Mouse (Mus musculus): ENCODE measurements around the gene Lsm10.
"Not testable (repeated sequence)": the region's sequence is repeated elsewhere in the genome, so short reads cannot be mapped to it uniquely, and the experiment has no call there.

Lsm10 gene

DNA sequence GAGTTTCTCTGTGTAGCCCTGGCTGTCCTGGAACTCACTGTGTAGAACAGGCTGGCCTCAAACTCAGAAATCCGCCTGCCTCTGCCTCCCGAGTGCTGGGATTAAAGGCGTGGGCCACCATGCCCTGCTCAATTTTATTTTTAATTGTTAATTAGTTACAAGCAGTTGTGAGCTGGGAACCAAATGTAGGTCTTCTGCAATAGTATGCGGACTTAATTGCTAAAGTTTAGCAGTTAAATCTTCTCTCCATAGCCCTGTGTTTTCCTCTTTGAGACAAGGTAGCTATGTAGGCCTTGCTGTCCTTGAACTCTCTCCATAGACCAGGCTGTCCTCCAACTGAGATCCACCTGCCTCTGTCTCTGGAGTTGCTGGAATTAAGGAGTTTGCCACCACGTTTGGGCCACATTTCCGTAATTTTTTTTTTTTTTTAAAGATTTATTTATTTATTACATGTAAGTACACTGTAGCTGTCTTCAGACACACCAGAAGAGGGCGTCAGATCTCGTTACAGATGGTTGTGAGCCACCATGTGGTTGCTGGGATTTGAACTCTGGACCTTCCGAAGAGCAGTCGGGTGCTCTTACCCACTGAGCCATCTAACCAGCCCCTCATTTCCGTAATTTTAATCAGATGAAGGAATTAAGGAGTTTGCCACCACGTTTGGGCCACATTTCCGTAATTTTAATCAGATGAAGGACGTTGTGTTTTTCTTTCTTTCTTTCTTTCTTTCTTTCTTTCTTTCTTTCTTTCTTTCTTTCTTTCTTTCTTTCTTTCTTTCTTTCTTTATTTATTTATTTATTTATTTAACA lies 597 bp upstream of the Lsm10 start:
- not testable (repeated sequence) for DNase-seq (ENCODE audit: low spot score)

DNA sequence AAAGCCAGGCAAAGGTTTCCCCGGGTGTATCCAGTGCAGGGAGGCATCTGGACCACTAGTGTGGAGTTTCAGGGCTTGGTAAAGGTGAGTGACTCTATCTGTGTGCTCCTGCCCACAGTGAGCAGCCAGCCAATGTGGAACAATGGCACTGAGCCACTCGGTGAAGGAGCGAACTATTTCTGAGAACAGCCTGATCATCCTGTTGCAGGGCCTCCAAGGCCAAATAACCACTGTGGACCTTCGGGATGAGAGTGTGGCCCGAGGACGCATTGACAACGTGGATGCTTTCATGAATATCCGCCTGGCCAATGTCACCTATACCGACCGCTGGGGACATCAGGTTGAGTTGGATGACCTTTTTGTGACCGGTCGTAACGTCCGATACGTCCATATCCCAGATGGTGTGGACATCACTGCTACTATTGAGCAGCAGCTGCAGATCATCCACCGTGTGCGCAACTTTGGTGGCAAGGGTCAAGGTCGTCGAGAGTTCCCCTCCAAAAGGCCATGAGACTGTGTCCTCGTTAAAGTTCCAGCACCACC lies 1.4 kb downstream of the Lsm10 start:
- no peak for DNase-seq (ENCODE audit: low spot score)

DNA sequence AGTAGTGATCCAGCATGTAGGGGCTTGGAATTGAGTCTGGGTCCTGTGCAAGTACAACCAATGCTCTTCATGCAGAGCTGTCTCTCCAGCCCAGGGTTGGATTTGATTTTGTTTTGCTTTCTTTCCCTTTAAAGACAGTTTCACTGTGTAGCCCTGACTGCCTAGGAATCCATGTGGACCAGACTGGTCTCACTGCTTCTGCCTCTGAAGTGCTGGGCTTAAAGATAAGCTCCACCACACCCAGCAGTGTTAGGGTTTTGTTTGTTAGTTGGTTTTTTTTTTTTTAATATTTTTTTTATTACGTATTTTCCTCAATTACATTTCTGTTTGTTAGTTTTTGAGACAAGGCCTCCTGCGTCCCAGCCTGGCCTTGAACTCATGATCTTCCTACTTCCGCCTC lies 2.9 kb downstream of the Lsm10 start:
- no peak for DNase-seq (ENCODE audit: low spot score)

DNA sequence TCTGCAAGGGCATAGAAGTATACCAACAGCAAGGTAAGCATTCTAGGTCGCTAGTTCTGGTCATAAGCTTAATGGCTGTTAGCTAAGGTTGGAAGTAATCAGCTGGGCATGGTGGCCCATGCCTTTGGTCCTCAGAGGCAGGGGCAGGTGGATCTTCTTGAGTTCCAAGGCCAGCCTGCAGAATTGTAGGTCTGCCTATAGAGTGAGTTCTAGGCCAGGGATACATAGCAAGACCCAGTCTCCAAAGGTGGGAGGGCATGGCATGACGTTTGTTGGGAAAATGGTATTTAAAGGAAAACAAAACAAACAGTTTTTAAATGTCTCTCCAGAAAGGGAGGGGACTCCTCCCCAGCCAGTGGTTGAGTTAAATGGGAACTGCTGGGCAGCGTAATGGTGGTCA lies 4.3 kb downstream of the Lsm10 start:
- no peak for DNase-seq (ENCODE audit: low spot score)

DNA sequence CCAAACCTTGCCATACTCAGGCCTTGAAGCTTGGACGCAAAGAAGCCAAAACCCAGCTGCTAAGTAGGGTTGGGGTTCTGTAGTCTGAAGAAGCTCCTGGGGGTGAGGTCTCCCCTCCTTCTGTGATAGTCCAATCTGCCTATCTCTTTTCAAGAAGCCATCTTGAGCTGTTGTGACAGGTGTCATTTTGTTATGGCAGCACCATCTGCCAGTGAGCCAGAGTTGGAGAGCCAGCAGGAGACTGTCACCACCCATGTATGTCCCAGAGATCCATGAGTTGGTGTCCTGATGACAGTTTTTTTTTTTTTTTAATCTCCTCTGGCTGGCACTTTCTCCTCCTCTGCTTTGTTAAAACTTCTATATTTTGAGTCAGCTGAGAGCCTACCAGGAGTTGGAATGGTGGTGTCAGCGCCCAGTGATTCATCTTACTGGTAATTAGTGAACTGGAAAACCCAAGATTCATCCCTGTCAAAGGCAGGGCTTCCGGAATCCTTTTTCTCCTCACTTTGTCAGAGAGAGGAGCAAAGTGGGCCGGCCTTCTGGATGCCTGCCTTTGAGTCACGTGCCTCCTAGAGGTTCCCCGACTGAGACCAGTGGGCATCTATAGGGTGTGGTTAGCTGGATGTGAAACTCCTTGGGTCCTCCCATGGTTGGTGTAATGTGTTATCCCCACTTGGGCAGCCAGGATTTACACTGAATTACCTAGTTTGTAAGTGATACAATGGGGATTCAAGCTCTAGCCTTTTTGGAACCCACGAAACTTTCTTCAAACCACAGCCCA lies 5.8 kb downstream of the Lsm10 start:
- DNase-seq (ENCODE audit: low spot score): no peak

DNA sequence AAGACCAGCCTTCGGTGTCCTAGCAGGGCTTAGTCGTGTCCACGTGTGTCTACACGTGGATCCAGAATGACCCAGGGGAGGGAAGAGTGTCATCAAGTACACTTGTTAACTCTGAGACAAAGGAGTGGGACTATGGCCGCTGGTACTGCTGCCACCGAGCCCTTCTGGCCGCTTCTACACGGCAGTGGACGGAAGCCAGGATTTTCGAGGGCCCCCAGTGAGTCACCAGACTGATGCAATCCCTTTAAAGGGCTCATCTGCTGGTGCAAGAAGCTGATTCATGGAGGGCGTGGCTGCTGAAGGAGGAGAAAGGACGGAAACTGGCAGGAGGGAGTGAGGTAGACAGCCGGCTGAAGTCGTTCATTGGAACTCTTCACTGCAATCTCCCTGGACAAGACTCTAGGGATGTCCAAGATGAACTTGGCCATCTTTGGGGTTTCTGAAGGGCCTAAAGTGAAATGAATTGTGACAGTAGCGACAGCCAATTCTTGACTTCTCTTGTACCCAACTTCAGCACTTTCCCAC lies 6.7 kb downstream of the Lsm10 start:
- peak; percentile 88 for DNase-seq (ENCODE audit: low spot score)

DNA sequence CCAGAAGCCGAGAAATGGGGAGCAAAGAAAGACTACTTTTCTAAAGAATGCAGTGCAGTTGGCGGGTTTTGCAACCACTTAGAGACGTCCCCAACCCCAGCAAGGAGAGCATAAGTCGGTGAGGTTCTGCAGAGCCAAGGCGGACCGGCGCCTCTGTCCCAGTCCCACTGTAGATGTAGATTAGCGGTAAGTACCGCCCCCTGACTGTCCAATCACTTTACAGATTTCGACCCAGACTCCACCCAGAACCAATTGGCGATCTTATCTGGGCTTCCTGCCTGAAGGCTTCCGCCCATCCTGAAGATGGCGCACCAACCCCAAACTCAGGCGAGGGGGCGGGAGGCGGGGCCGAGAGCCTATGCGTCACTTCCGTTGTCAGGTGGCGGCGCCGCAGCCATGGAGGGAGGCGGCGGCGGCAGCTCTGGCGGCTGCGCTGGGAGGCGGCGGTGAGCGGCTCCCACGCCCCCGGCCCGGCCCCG lies 7.2 kb downstream of the Lsm10 start, which contains the start of gene Stk40:
Gene Stk40, plus strand, starts transcription at position 368 of the 479 bp plus-strand sequence.
- peak; percentile 96 for DNase-seq (ENCODE audit: low spot score)

DNA sequence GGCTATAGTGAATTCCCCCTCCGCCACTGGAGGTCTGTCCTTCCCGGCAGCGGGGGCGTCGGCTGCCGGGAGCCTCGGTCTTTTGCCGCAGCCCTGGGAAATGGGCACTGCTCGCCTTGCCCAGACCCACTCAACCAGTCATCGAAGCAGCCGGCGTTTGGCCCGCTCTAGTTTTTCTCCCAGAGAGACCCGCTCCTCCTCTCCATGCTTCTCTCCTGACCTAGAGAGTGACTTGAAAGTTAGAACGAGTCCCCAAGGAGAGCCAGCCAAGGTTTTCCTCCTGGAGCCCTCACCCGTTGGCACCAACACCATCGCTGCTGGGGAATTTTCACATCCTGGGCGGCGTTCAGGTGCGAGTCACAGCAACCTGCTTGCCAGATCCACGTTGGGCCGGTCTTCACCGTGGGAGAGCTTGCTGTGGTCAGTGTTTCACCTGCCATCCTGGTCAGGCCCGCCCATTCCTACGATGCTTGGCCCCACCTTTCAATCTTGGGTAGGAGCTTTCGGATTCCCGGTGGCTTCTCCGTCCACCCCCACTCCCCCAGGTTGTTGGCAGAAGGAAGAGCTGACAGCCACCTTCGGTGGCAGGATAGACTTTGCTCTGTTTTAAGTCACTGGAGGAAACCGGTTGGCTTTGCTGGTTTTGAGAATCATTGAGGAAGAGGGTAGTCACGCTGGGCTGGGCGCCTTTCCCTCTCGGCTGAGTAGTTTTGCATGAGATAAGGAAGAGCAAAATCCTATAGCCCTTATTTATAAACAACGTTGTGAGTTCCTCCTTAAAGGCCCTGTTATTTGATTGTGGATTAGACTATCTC lies 8.0 kb downstream of the Lsm10 start:
- DNase-seq (ENCODE audit: low spot score): peak; percentile 49

DNA sequence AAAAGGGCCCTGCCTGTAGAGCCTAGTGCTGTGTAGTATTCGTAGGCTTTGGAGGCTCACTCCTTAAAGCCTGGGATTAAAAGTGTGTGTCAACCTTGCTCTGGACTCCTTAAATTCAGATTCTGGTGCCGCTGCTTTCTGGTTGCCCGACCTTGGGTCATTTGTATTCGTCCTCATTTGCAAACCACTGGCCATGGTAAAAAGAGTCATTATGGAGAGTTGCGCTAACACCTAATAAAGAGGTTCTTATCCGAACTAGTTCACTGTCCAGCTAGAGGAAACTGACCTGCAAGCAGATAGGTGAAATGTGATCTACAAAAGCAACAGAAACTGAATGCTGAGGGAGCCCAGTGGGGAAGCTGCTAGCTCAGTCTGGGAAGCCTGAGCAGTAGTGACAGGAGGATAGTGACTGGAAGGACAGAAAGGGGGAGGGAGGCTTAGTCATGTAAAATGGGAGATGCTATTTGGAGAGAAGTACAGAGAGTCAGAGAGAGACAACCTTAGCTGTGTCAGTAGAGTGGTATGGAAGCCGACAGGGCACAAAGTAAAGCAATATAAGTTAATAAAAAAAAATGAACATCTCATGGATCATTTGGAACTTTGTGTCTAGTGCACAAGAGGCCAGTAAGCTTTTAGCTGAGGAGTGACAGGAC lies 8.8 kb downstream of the Lsm10 start:
- no peak for DNase-seq (ENCODE audit: low spot score)

DNA sequence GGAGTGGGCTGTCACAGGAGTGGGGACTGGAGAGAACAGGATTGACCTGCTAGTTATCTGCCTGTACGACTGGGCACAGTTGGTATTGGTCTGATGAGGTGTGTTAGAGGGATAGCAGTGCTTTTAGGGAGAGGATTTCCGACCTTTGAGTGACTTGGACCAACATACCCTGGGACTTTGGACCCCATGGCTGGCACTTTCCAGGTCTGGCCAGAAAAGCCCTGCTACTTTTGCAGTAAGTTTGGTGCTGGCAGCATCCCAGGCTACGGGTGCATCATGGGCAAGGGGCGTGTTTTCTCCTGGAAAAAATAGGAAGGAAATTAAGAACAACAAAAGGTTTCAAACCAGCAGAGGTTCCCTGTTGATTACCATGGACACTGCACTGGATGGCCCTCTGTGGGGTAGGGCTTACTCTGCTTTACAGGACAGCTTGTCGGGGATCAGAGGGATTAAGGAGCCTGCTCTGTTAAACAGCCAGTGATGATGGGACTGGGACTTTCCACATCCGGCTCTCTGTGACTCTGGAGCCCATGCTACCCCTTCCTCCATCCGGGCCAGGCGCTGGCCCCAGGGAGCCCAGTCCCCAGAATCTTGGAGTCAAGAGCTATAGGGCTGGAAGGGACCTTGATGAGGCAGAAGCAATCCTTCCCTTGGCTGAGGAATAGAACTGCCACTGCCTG lies 11.8 kb downstream of the Lsm10 start:
- DNase-seq (ENCODE audit: low spot score): no peak

DNA sequence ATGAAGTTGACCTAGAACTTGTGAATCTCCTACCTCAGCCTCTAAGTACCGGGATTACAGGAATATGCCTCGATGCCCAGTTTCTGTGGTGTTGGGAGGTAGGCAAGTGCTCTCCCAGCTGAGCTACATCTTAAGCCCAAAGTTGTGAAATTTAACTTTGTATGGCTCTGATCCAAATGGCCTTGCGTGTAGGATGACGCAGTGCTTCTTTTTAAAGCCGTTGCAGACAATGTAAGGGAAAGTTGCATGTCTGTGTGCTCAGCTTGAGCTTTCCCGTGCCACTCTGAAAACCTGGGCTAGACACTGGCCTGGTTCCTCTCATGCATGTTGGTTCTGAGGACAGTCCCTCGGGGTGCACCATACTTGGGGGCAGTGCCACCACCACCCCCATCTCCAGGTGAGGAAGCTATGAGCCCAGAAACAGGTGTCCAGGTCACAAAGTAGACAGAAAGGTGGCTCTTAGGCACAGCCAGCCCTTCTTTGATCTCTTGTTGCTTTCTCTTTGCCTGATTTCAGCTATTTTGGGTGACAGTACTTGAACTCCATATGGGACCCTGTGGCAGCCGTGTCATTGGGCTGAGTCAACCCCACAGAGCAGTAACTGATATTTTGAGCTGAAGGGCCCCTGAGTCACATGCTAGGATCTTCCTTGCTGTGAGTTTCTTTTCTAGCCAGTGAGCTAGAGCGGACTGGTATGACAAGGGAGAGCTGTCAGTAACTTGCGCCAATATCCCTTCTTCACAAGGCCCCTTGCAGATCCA lies 13.4 kb downstream of the Lsm10 start:
- no peak for DNase-seq (ENCODE audit: low spot score)

DNA sequence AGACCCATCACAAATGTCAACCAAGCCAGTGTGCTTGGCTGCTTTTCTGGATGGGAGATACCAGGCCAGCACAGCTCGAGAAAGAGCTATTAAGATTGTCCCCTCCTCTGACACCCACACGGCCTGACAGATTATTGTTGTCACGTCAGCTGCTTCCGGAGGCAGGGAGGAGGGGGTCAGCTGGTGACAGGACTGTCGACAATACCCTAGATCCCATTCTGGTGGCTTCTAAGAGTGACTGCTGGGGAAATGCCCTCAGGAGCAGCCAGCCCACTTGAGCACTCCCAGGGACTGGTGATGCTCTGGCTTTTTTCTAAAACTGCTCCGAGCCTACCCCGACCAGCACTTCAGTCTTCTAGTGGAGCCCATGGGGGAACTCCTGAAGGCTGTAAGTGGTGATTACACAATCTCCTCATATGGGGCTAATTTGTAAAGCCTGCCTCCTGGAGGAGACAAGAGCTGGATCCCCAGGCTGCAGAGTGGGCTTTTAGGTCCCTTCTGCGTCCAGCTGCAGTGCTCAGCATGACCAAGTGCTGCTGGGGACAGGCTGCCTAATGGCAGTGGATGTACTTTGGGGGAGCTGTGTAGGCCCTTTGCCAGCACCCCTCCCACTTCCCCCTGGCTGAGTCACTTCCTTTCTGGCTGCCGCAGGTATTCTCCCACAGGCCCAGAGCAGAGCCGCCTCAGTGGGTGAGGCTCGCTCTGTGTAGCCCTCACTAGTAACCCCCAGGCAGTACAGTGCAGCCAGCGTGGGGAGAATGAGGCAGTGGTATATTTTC lies 14.1 kb downstream of the Lsm10 start:
- DNase-seq (ENCODE audit: low spot score): peak; percentile 83

DNA sequence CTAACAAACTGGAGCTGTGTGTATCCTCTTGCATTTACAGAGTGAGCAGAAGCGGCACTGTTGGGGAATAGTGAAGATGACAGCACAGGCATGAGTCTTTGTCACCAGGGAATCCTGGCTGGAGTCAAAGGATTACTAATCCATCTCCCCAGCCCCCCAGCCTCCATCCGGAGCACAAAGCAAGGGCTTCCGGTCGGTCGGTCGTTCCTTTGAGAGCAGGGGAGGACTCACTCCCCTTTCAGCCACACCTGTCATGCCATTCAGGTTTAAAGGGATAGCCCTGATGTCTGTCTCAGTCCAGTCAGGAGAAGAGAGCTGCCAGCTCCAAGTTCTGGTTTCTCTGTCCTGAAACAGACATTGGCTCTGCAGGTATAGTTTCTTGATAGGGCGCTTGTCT lies 14.7 kb downstream of the Lsm10 start:
- DNase-seq (ENCODE audit: low spot score): no peak

DNA sequence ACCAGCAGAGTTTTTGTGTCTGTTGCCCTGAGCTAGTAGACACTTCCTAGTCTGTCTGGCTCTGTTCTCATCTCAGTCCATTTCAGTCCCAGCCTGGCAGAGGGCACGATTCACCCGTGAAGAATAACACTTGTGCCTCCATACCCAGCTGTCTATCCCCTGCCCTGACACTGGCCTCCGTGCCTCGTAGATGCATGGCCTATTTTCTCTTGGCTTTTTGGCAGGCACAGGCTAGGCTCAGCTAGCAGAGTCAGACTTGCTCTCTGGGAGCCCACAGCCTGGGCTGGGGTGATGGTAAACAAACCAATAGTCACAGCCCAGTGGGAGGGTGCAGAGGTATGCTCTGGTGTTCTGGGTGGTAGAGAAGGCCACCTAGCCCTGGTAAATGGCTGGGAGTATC lies 16.8 kb downstream of the Lsm10 start:
- no peak for DNase-seq (ENCODE audit: low spot score)

DNA sequence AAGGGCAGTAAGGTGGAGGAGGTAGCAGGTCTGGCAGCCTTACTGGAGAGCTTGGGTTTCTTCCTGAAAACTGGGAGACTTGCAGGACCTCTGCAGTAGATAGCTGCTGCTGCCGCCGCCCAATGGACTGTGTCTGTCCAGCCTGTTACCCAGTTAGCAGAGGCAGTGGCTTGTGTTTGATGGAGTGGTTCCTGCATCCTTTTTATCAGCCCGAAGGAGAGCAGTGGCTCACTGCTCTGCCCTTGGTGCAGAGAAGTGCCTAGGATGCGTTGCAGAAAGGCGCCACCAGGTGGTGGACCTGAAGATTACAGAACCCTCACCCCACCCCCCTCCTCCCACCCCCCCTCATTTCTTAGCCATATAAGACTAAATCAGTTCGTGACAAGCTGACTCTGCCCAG lies 17.5 kb downstream of the Lsm10 start:
- DNase-seq (ENCODE audit: low spot score): no peak

DNA sequence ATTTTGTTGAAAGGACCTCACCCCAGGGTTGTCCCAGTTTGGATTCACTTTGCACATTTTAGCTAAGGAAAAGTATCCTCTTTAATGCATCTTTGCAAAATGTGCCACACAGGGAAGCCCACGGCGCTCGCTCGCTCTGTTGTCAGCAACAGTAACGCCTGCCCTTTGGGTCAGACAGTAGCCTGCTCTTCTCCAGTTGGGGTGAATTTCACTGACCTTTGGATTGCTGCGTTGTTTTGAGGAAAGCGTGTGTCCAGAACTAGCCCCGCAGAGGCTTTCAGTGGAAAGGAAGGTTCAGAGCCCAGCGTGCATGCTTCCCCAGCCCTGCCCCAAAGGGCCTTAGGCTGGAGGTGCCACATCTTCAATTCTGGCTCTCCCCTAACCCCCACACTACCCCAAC lies 19.0 kb downstream of the Lsm10 start:
- DNase-seq (ENCODE audit: low spot score): no peak

DNA sequence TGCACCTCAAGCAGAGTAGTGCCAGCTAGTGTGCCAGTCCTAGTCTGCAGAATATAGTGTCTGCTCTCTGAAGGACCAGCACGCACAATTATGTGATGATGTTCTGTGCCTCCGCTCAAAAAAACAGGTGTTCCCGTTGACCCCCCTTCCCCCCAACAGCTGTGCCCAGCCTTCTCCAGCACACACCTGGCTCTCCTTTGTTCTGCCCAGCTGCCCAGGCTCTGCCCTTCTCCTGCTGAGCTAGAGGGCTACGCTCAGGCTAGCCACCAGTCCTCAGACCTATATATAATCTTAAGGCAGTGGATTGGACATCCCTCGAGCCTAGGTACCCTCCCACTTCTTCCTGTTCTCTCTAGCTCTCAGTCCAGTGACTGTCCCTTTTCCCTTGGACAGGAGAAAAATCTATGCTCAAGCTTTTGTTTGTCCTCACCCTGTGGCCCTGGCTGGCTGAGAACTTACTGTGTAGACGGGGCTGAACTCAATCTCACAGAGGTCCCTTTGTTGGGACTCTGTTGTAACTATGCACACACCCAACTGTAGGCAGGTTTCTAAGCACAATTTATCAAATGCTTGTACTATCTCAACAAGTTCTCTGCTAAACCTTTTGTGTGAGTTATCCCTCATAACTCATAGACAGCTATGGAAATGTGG lies 19.6 kb downstream of the Lsm10 start:
- no peak for DNase-seq (ENCODE audit: low spot score)

DNA sequence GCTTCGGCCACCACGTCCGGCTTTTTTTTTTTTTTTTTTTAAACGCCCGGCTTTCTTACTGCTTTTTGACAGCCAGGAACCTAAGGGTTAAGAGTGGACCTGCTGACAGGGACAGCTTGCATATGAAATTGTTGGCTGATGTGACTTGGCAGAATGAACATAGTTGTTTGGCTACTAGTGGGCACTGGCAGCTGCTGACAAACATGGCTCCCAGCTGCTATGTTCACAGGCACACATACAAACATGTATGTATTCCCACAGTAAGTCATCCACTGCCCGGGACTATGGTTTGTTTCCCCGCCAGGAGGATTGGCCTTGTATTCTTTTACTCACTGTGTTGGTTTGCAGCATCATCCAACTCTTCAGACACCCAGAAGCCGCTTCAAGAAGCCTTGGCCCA lies 20.7 kb downstream of the Lsm10 start:
- DNase-seq (ENCODE audit: low spot score): no peak

DNA sequence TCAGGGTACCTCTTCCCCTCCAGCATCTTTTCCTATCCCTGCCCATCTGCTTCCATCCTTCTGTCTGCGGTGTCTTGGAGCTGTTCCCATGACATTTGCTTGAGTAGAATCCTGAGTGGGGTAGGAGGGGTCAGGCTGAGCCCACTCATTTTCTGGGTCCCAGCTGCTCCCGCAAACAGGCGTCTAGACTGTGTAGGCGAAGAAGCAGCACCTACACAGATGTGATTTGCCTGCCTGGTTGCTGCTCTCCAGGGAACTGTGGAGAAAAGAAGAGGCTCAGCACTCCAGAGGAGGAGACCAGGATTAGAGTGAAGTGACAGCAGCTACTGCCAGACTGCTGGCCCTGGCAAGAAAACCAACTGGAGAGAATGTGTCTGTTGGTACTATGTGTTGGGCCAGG lies 22.2 kb downstream of the Lsm10 start:
- peak; percentile 73 for DNase-seq (ENCODE audit: low spot score)
